Mouse (Mus musculus) liver, adult 2 months (tissue): ENCODE data around the gene Tbp. TPM values are rescaled to one million over a fixed set of nuclear protein-coding genes. Genes with fewer than 3 reads are reported as not detected.
A peak's percentile ranks its signal among the peaks of the same experiment; 100 is the strongest.
"Not testable (repeated sequence)": the region's sequence is repeated elsewhere in the genome, so short reads cannot be mapped to it uniquely, and the experiment has no call there.

ENCODE experiments used
- DNase-seq: peaks from one replicate; pipeline ENCODE4 v3.0.0-alpha.2; 2011; ENCODE audit warnings: low read depth, low spot score; ENCODE audit errors: extremely low read depth
- H3K27ac ChIP-seq: fragments of 200-500 bp; replicated peaks from 2 replicates; pipeline ENCODE4 v1.5.1; 2012; ENCODE audit warnings: low read depth, mild to moderate bottlenecking, control low read depth, inconsistent platforms, low read length; ENCODE audit not compliant: insufficient read depth
- H3K27me3 ChIP-seq: fragments of 200-500 bp; 2 replicates; pipeline ENCODE4 v1.6.1; 2012; ENCODE audit warnings: mild to moderate bottlenecking, moderate library complexity, low read length, inconsistent platforms; ENCODE audit not compliant: control insufficient read depth, insufficient read depth
- H3K36me3 ChIP-seq: fragments of 200-500 bp; 2 replicates; pipeline ENCODE4 v1.6.1; 2012; ENCODE audit warnings: low read length, inconsistent platforms; ENCODE audit not compliant: control insufficient read depth, insufficient read depth
- H3K4me1 ChIP-seq: fragments of 200-500 bp; 2 replicates; pipeline ENCODE4 v1.6.1; 2011; ENCODE audit warnings: low read length; ENCODE audit not compliant: control insufficient read depth, insufficient read depth
- H3K4me3 ChIP-seq: fragments of 200-500 bp; 2 replicates; pipeline ENCODE4 v1.5.1; 2011; ENCODE audit warnings: low read depth, mild to moderate bottlenecking, control low read depth, low read length, moderate library complexity; ENCODE audit not compliant: insufficient read depth
- H3K79me2 ChIP-seq: fragments of 200-500 bp; 2 replicates; pipeline ENCODE4 v1.6.1; 2012; ENCODE audit warnings: inconsistent platforms, mild to moderate bottlenecking, low read length, moderate library complexity; ENCODE audit not compliant: control insufficient read depth, insufficient read depth
- H3K9ac ChIP-seq: fragments of 200-500 bp; 2 replicates; pipeline ENCODE4 v1.6.1; 2012; ENCODE audit warnings: low read depth, mild to moderate bottlenecking, control low read depth, inconsistent platforms, low read length
- CTCF ChIP-seq: fragments of 200-500 bp; IDR thresholded peaks from 2 replicates; pipeline ENCODE4 v1.5.1; 2011; ENCODE audit warnings: low read depth, low read length, control low read depth
- POLR2A ChIP-seq: fragments of 200-500 bp; IDR thresholded peaks from 2 replicates; pipeline ENCODE4 v1.6.1; 2011; ENCODE audit warnings: low read length, control low read depth; ENCODE audit not compliant: insufficient read depth; ENCODE audit errors: extremely low read depth
- WGBS: fragments of 180-500 bp; shearing (Covaris S2); methylation state at CpG from one replicate; pipeline ENCODE4 v1.1.7; 2018; 5-methylcytosine and 5-hydroxymethylcytosine counted together
- polyA plus RNA-seq: library from polyadenylated mRNA; depleted of rRNA; stranded (reverse); fragments of >200 nt; gene quantifications from 2 replicates; pipeline ENCODE4 v1.2.3, GENCODE M21; 2012
- total RNA-seq: library from RNA; depleted of rRNA; stranded (reverse); fragments of >200 nt; gene quantifications from 2 replicates; pipeline ENCODE4 v1.2.3, GENCODE M21; 2014

Tbp gene
- total and polyA plus RNA-seq, 2 experiments, result 5.5 to 25.5 TPM

- Histone ChIP-seq H3K27ac (no peak overlapping the region), H3K4me1 (peaks cover 10% of the 10 kb centered on the region), H3K79me2 (no peaks in the 10 kb centered on the region), H3K9ac (no peak overlapping the region), H3K4me3 (no peak overlapping the region), H3K36me3 (no peaks in the 10 kb centered on the region), H3K27me3 (no peaks in the 10 kb centered on the region)
- WGBS, result 48% methylated on average over 5 of the region's 5 CpGs
- peak; percentile 34 for TF ChIP-seq CTCF
- TF ChIP-seq POLR2A, result no peak
- DNase-seq, result peak; percentile 43
Observed at GRCm38 (mm10) chr17:15530141-15530540, 30.5 kb downstream of the Tbp start.

GRCm38 (mm10) chr17:15535162-15535800 lies 35.6 kb downstream of the Tbp start:
- H3K79me2 ChIP-seq, result no peaks in the 10 kb centered on the region
- H3K4me3 ChIP-seq, result no peak overlapping the region
- 64% methylated on average over 11 of the region's 11 CpGs for WGBS
- no peaks in the 10 kb centered on the region; the same call in 1 of the 2 replicates for H3K4me1 ChIP-seq
- H3K27me3 ChIP-seq, result peaks cover 3% of the 10 kb centered on the region
- TF ChIP-seq CTCF, result no peak
- TF ChIP-seq POLR2A, result no peak
- H3K27ac ChIP-seq, result no peak overlapping the region
- no peaks in the 10 kb centered on the region for H3K36me3 ChIP-seq
- peak; percentile 23 for DNase-seq
- H3K9ac ChIP-seq, result no peak overlapping the region

GRCm38 (mm10) chr17:15535943-15536342 lies 36.3 kb downstream of the Tbp start:
- TF ChIP-seq CTCF (no peak), POLR2A (no peak)
- Histone ChIP-seq H3K9ac (no peak overlapping the region), H3K4me1 (no peaks in the 10 kb centered on the region; the same call in 1 of the 2 replicates), H3K27me3 (peaks cover 3% of the 10 kb centered on the region), H3K36me3 (no peaks in the 10 kb centered on the region), H3K4me3 (no peak overlapping the region), H3K79me2 (no peaks in the 10 kb centered on the region), H3K27ac (no peak overlapping the region)
- DNase-seq, result no peak
- WGBS, result 21% methylated on average over 8 of the region's 8 CpGs

- peaks cover 3% of the 10 kb centered on the region for H3K27me3 ChIP-seq
- no peak for TF ChIP-seq CTCF
- no peak for TF ChIP-seq POLR2A
- no peaks in the 10 kb centered on the region for H3K36me3 ChIP-seq
- no peak overlapping the region for H3K9ac ChIP-seq
- peak overlapping the region; percentile 18; the same call in 1 of the 2 replicates for H3K4me3 ChIP-seq
- no peaks in the 10 kb centered on the region for H3K79me2 ChIP-seq
- no peaks in the 10 kb centered on the region; the same call in 1 of the 2 replicates for H3K4me1 ChIP-seq
- no peak for DNase-seq
- H3K27ac ChIP-seq, result no peak overlapping the region
- WGBS, result 4% methylated on average over 33 of the region's 33 CpGs
Observed at GRCm38 (mm10) chr17:15536457-15536904, 36.8 kb downstream of the Tbp start.

GRCm38 (mm10) chr17:15540309-15540708 lies 40.6 kb downstream of the Tbp start:
- H3K9ac ChIP-seq, result no peak overlapping the region
- peaks cover 3% of the 10 kb centered on the region for H3K27me3 ChIP-seq
- no peak overlapping the region for H3K27ac ChIP-seq
- H3K79me2 ChIP-seq, result no peaks in the 10 kb centered on the region
- no peaks in the 10 kb centered on the region for H3K4me1 ChIP-seq
- H3K36me3 ChIP-seq, result peaks cover 3% of the 10 kb centered on the region
- WGBS, result 85% methylated on average over 4 of the region's 4 CpGs
- TF ChIP-seq POLR2A (no peak), CTCF (no peak)
- H3K4me3 ChIP-seq, result no peak overlapping the region
- no peak for DNase-seq

- H3K4me3 ChIP-seq, H3K36me3 ChIP-seq, DNase-seq, H3K4me1 ChIP-seq, H3K27ac ChIP-seq, H3K27me3 ChIP-seq, H3K79me2 ChIP-seq, H3K9ac ChIP-seq: not testable (repeated sequence)
- WGBS, result 64% methylated on average over 4 of the region's 4 CpGs
Observed at GRCm38 (mm10) chr17:15543868-15544267, 44.2 kb downstream of the Tbp start.
